Comparison of ENCODE assay signal across 31 mouse cellular contexts in genomic region chr5:88574829-88575228, GRCm38 (mm10). TPM values are rescaled to one million over a fixed set of nuclear protein-coding genes. Genes with fewer than 3 reads are reported as not detected.
"Had no signal": no experiment of that assay in that cellular context is flagged by ENCODE, and none has a peak within 500 bp of the region (broad histone marks: within the 10 kb centered on the region; RNA-seq: fewer than 3 reads in every experiment).

No protein-coding gene starts in this region.

- H3K27me3 ChIP-seq: limb, embryonic 12.5 days; limb, embryonic 13.5 days; limb, embryonic 15.5 days; liver, embryonic 12.5 days; liver, embryonic 13.5 days; liver, embryonic 15.5 days; lung, embryonic 15.5 days; megakaryocyte, embryonic 14.5 days; midbrain, embryonic 12.5 days; midbrain, embryonic 13.5 days; midbrain, embryonic 15.5 days had no signal

- H3K36me3 ChIP-seq: midbrain, embryonic 15.5 days had no signal

- H3K9me3 ChIP-seq: limb, embryonic 10.5 days; limb, embryonic 12.5 days; limb, embryonic 13.5 days; limb, embryonic 15.5 days; liver, embryonic 12.5 days; liver, embryonic 13.5 days; liver, embryonic 15.5 days; lung, embryonic 15.5 days; megakaryocyte, embryonic 14.5 days; midbrain, embryonic 10.5 days; midbrain, embryonic 12.5 days; midbrain, embryonic 13.5 days; midbrain, embryonic 15.5 days had no signal

- H3K4me1 ChIP-seq: liver, embryonic 12.5 days; liver, embryonic 13.5 days; liver, embryonic 15.5 days; midbrain, embryonic 10.5 days; midbrain, embryonic 12.5 days; midbrain, embryonic 13.5 days; midbrain, embryonic 15.5 days had no signal

- H3K9ac ChIP-seq: limb, embryonic 12.5 days; limb, embryonic 15.5 days; liver, embryonic 12.5 days; liver, embryonic 13.5 days; liver, embryonic 14.5 days; liver, embryonic 15.5 days; liver, postnatal 0 days; lung, embryonic 14.5 days; lung, embryonic 15.5 days; midbrain, embryonic 12.5 days; midbrain, embryonic 13.5 days; midbrain, embryonic 15.5 days had no signal

- H3K27ac ChIP-seq: liver, embryonic 12.5 days; liver, embryonic 13.5 days; liver, embryonic 14.5 days; liver, embryonic 15.5 days; macrophage; midbrain, embryonic 10.5 days; midbrain, embryonic 12.5 days; midbrain, embryonic 13.5 days; midbrain, embryonic 15.5 days had no signal

- H3K4me2 ChIP-seq: limb, embryonic 12.5 days; limb, embryonic 13.5 days; limb, embryonic 15.5 days; liver, embryonic 11.5 days; liver, embryonic 12.5 days; liver, embryonic 13.5 days; liver, embryonic 15.5 days; lung, embryonic 14.5 days; lung, embryonic 15.5 days; midbrain, embryonic 11.5 days; midbrain, embryonic 12.5 days; midbrain, embryonic 13.5 days; midbrain, embryonic 15.5 days had no signal

- ATAC-seq: liver, embryonic 12.5 days; liver, postnatal 0 days; lung, postnatal 0 days; midbrain, embryonic 13.5 days; midbrain, embryonic 15.5 days; midbrain, embryonic 16.5 days had no signal

- H3K4me3 ChIP-seq: limb, embryonic 10.5 days; limb, embryonic 12.5 days; limb, embryonic 13.5 days; limb, embryonic 15.5 days; liver, embryonic 12.5 days; liver, embryonic 13.5 days; liver, embryonic 15.5 days; lung, embryonic 15.5 days; megakaryocyte, embryonic 14.5 days; midbrain, embryonic 10.5 days; midbrain, embryonic 12.5 days; midbrain, embryonic 13.5 days; midbrain, embryonic 15.5 days; myocyte had no signal

- DNase-seq: left cerebral cortex, postnatal 4 days; liver; liver, embryonic 13.5 days; liver, postnatal 0 days; lung, adult 18-20 months; lung, adult 2 months; lung, embryonic 14.5 days; lung, postnatal 10 days; lung, postnatal 14 days; lung, postnatal 36 days; lung, postnatal 4 days; midbrain, embryonic 14.5 days had no signal

RNA-seq across cellular contexts. Expression of gene Jchain, which starts 47.1 kb away (rescaled TPM):
- polyA plus RNA-seq: limb, embryonic 10.5 days; limb, embryonic 12.5 days; limb, embryonic 13.5 days; lung, embryonic 14.5 days; lung, embryonic 15.5 days had no signal
